Mouse (Mus musculus) left cerebral cortex, adult 9 months (tissue): Measurements from ENCODE around the gene Fam71f2.
A peak's percentile ranks its signal among the peaks of the same experiment; 100 is the strongest.

Source experiments
- DNase-seq, 2 experiments: peaks; one replicate each; pipeline ENCODE4 v3.0.0; 2022; ENCODE audit warnings: low spot score in 2 of 2

The Fam71f2 gene

DNA sequence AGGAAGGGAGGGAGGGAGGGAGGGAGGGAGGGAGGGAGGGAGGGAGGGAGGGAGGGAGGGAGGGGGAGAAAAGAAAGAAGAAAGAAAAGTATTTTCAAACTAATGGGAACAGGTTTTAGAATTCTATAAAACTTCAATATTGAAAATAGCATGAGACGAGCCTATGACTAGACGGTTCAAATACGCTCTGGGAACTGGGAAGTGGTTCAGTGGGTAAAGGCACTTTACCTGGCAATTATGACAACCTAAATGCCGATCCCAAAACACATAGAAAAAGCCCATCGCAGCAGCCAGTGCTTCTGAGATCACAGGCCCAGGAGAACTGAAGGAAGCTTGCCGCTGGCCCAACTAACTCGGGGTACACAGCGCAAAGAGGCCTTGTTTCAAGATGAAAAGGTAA is at the start of gene Fam71f2:
Fam71f2 (plus strand) TSS at position 301 of the 400 bp plus-strand sequence.
- DNase-seq: no peak

DNA sequence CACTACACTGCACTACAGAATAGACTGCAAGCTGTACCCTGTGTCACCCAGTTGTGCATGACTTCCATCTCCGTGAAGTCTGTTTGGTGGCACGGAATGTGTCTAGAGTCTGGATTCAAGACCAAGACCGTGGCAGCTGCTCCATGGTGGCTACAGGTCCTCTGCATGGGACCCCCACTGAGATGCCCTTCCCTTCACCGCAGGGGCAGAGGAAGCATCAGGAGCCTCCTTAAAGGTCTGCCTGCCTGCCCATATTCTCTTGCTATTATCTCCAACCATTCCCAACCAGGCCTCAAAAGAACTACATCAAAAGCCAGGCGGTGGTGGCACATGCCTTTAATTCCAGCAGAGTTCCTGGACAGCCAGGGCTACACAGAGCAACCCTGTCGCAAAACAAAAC is 49.0 kb upstream of the Fam71f2 start:
- DNase-seq: no peak

DNA sequence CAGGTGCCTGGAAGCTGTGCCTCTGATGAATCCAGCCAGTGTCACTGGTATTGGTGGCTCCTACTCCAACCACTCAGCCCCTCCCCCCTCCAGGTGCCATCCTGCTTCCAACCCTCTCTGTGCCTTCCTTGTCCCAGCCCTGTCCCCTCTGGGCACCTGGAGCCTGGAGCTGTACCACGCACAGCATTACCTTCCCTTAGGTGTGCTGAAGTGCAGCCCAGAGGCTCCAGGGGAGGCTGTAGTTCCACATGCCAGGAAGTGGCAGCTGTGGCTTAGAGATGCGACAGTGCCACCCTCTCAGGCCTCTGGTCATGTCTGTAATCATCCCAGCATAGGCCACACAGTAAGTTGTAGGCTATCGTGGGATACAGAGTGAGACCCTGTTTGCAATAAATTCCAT is 47.6 kb upstream of the Fam71f2 start:
- DNase-seq: no peak

DNA sequence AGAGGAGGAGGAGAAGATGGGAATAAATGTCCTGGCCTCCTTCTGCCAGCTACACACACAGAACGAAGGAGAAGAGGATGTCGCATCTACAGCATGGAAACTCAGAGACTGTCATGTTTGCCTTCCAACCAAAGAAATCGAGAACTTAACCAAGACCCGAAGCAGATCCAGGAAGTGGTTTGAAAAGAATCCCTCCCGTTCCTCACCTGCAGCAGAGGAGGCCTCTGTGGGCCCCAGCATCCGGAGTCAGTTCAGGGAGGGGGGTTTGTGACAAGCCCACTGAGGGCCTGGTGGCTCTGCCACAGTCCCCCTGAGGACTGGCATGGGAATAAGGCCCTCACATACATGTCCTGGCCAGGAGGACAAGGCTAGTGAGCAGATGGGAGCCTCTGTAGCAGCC is 47.1 kb upstream of the Fam71f2 start:
- no peak for DNase-seq

DNA sequence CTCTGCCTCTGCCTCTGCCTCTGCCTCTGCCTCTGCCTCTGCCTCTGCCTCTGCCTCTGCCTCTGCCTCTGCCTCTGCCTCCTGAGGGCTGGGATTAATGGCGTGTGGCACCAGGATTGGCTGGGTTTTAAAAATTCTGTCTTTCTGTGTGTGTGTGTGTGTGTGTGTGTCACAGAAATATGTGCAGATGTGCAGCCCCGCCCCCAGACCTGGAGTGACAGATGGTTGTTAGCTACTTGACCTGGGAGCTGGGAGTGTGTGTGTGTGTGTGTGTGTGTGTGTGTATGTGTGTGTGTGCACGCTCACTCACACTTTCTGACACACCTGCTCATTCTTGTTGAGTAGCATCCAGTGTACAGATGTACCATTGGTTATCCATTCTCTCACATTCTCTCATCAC is 45.7 kb upstream of the Fam71f2 start:
- DNase-seq: no peak

DNA sequence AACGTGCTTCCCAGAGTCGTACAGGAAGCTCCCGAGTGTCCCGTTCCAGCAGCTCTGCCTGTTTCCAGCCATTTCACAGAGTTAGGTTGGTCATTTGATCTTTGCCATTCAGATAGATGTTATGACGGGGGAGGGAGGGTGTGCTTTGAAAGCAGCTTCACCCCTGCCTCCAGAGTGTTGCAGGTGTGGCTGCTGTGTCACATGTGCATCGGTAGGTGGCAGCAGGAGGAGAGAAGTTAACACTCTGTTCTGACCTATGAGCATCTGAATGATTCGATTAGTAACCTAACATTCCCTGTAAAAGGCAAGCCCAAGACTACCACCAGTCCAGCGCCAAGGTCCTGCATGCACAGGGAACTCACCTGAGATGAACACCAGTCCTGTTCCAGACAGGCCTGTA is 45.1 kb upstream of the Fam71f2 start:
- no peak for DNase-seq

DNA sequence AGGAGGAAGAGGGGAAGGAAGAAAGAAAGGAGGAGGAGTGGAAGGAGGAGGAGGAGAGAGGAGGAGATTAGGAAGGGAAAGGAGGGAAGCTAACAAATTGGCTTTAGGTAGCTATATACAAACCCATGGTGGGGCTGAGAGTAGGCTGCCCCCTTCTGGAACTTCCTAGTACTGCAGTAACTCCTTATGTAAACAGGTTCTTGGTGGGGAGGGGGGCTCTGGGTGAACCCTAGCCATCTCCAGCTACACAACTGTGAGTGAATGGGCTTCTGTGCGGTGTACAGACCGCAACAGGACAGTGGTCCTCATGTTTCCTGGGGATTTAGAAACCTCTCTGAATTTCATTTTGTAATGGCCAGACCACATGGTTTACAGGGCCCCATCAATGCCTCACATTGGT is 38.6 kb upstream of the Fam71f2 start:
- DNase-seq: peak in 1 of 2 experiments; percentile 50

DNA sequence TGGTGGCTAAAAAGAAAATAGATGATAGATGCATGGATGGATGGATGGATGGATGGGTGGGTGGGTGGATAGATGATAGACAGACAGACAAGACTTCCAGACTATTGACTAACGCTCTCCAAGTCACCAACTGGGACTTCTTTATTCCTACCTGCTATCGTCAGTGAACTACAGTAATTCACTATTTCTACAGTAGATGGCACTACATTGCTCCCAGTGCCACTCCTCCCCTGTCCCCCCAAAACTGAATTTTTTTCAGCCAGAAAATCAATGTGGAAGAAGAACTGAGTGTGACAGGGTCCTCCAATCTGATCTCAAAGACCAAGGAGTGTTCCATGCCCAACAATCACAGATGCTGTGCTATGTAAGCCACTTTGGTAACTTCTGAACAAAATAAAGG is 37.7 kb upstream of the Fam71f2 start:
- DNase-seq: no peak

DNA sequence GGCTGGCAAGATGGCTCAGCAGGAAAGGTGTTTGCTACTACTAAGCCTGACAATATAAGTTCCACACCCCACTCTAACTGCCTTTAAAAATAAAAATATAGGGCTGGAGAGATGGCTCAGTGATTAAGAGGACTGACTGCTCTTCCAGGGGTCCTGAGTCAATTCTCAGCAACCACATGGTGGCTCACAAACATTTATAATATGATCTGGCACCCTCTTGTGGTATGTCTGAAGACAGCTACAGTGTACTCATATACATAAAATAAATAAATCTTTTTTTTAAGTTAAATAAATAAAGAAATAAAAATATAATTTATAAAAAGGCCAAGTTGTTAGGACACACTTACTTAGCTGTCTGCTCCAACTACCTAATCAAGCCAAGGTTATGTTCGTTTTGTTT is 37.1 kb upstream of the Fam71f2 start:
- DNase-seq: no peak

DNA sequence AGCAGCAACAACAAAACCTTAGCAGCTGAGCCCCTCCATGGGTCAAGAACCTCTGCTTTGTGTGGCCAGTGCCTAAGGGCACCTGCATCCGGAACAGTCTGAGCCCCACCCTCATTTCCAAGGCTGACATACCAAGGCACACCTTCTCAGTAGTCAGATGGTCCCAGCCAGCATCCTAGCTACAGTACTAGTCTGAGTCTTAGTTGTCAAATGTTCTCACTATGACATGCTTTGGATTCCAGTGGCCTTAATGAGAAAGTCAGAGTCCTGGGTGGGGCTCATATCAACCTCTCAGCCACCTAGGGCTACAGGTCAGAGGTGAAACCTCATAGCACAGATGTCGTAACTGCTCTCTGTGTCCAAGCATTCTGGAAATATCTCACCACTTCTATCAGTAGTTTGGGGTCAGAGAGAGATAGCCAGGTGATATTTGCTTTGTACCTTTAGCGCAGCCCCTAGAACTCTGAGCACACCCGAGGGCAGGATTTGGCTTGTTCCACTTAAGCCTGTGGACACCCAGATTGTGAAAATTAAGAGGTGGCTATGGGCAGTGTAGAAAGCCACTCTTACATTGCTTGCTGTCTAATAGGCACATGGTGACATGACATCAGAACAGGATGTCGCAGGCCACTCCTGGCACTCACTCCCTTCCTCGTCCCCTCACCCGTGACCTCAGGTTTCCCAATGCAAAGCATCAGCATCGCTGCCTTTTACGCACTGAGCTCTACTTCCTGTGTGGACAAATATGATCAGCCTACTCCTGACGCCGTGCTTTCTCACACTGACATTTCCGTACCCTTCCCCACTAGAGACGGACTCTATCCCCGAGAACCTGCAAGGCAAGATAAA is 33.9 kb upstream of the Fam71f2 start:
- no peak for DNase-seq

DNA sequence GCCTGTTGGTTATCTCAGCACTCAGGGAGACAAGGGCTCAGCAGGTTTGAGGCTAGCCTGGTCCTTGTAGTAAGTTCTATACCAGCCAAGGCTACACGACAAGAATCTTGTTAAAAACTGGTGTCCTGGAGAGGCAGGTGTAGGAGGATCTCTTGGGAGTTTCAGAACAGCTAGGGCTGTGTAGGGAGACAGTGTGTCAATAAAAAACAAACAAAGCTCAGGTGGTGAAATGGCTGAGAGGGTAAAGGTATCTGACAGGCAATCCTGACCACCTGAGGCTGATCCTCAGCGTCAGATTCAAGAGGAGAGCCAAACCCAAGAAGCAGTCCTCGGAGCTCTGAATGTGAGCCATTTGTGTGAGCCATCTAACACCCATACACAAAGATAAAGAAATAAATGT is 33.2 kb upstream of the Fam71f2 start:
- no peak for DNase-seq

DNA sequence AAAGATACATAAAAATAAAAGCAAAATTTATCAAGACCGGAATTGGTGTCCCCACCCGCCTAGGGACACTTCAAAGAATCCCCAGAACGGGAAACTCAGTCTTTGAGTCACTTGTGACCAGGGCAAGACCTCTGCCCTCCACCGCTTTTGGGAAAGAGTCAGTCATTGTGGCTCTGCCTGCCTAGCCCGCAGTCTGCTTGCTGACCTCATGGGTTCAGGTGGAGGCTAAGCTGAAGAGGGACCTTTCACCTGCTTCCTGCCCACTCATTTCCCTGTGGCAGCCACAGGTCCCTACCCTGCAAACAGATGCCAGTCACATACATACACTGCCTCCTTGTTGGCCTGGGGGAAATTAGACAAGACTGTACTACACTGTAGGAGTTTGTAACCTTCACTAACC is 32.8 kb upstream of the Fam71f2 start:
- DNase-seq: no peak

DNA sequence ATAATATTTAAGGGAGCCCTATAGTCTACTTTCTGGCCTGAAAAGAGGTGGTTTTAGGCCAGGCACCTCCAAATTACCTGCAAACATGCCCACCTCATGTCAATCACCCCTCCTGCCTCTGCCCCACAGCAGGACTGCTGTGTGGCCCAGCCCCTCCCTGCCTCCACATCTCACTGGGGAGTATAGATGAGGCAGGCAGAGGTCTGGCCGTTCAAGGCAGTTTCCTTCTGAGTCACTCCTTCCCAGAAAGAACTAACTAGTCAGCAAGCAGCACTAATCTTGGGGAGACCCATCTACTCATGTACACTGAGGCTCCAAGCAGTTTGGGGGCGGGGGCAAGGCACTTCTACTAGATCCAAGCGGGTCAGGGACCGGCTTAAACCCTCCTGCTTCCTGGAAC is 32.3 kb upstream of the Fam71f2 start:
- no peak for DNase-seq

DNA sequence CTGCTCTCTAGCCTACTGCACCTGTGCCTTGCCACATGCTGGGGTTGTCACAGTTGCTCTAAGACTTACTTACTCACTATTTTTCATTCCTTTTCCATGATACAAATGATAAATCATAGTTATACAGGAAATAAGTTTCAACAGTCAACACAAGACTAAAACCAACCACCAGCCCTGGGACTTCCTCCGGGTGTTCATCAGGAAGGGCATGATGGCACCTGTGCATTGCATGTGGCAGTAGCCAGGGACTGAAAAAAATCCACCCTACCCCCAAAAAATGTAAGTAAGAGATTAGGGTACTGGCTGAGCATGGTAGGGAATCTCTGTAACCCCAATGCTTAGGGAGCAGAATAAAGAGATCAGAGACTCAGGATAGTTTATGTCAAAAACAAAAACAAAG is 20.0 kb upstream of the Fam71f2 start:
- DNase-seq: no peak

DNA sequence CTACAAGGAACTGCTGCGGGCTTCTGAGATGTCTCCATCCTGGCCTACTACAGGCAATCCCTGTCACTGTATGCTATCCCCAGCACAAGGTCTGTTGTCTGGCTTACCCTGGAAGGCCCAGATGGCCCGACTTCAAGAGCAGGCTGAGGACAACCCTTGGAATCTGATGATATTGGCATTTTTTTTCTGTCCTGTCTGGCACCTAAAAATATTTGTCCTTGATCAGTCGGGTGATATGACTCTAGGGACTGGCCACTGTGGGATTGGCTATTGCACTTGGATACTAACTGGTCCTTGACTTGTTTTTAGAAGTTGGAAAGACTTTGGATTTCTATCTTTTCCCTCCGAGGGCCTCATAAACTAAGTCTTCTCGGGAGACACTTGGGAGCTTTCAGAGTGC is 17.6 kb upstream of the Fam71f2 start:
- no peak for DNase-seq

DNA sequence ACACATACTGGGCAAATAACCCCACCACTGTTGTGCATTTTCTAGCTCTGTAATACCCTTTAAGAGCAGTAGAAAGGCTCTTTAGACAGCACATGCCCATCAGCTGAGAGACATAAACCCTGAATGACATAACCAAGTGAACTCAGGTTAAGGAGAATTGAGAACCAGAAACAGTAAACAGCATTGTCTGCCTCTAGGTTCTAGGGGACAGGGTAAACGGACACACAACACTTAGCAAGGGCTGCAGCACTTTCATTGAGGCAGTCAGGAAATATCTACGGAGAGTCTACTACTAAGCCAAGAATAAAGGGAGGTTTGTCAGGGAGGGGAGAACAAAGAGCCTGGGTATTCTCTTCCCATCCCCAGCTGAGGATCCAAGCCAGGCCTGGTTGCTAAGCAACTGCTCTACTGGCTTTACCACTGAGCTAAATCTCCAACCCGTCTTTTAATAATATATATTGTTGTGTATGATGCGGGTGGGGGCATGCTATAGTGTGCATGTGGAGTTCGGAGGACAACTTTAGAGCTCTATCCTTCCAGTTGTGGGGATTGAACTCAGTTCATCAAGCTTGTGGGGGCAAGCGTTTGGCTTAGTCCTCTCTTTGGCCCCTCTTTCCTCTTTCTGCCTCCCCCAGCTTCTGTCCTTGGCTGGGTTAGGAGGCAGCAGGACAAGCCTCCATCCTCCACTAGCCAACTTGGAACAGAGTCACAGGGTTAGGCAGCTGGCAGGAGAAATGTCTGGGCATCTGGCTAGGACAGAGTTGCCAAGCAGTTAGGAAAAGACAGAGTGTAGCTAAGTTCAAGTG is 15.5 kb upstream of the Fam71f2 start:
- peak in 1 of 2 experiments; percentile 38 for DNase-seq

DNA sequence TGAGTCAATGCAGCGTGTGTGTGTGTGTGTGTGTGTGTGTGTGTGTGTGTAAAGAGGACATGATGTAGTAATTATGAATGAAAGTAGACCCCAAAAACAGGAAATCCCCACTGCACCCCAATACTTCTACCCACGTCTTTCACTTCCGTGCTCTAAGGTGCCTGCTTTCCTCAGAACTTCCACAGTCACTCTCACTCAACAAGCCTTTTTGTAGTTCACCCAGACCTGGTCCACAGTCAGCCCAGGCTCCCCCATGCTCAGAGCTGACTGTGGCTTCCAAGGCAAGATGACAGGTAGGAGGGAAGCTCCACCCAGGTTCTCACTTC is 15.0 kb upstream of the Fam71f2 start:
- no peak for DNase-seq

DNA sequence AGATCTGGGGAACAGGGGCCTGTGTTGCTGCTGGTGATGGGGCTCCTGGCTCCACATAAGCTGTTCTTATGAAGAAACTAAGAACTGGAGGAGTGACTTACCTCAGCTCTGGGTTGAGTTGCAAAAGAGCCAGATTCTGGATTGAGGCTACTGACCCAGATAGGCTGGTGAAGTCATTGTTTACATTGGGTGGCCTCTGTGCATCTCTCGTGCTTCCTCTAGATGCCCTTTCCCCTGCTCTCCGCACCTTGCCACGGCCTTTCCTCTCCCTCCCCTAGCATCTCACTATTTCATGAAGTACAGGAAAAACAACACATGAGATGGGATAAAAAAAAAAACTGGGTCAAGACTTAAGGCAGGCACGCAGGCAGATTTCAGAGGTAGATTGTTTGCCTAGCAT is 12.5 kb upstream of the Fam71f2 start:
- no peak for DNase-seq

DNA sequence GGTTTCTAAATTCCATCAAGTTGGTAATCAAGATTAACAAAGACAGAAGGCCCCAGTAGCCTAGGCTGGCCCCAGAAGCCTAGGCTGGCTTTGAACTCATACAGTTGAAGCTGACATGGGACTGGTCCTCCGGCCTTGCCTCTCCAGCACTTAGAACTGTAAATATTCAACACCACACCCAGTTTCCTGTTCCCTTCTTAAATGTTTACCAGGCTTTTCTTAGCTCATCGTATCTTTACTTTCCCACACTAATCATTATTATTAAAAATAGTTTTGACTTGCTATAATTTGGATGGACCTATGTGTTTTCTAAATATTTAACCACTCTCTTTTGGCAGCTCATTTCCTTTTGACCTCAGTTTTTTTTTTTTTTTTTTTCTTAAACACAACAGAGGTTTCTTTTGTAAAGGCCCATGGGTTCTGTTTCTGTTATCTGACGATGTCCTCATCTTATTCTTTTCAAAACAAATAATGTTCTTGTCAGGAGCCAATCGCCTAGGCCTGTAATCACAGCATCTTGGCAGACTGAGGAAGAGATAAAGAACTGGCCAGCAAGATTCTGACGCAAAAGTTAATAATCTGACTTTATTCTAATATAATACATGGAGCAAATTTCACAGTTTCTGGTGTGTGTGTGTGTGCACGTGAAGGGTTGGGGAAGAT is 10.3 kb upstream of the Fam71f2 start:
- no peak for DNase-seq

DNA sequence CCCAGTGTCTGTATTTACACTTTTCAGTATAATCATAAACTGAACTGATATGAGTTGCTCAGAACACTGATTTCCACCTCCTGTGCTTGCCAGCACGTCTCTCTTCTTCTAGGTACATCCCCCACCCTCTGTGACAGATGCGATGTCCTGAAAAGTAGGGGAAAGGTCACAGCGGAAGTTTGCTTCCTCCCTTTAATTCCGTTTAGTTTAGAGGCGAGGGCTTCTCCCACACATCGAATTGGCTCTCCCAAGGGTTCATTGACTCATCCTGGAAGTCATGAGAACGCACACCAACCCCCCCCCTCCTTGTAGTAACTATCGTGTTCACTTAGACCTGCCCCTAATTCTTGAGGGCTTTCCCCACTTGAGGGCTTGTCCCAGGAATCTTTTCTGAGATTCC is 8.4 kb upstream of the Fam71f2 start:
- DNase-seq: no peak

DNA sequence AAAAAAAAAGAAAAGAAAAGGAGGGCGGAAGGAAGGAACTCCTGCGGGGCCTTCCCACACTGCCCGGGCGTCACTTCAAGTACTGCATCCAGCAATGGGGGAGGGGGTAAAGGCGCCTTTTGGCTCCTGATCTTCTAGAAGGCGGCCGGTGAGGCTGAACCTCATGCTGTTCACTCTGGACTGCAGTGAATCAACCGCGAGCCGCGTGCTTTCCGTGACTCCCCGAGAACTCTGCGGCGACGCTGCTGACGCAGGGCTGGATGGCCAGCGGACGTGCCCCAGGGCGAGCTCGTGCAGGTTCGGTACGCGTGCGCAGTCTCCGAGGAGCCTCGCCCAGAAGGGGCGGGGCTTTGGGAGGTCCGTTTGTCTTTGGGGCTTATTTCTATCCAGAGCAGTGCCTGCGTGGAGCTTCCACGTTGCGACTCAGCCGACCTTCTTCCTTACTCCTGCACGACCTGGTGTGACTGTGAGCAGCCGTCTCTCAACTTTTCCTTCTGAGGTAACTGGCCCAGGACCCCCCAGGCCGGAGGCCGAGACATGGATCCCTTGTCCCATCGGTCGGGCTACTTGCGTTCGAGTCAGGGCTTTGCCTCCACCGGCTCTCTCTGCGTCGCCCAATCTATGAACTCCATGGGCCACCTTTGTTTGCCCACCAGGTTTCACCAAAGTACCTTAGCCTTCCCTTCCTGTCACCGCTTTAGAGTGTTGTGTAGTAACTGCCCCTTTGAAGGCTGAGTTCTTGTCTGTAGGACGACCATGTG is 6.9 kb upstream of the Fam71f2 start, which contains the start of gene Hilpda:
Hilpda (plus strand) TSS at position 177 of the 761 bp plus-strand sequence.
- peak; percentile 65 to 91 for DNase-seq

DNA sequence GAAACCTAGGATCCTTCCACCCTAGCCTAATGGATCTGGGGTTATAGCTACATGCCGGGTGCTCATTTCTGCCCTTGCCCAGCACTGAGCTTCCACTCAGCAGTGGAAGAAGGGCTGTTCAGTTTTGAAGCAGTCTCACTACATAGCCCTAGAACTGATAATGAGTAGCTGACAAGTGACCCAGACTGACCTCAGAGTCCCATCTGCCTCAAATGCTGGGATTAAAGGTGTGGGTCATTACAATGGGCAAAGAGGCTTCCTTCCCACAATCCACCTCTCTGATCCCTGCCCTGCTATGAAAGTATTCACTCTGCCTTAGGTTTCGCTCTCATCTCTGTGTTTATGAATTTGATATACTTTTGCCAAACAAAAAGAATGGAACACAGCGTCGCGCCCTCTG is 2.6 kb upstream of the Fam71f2 start:
- DNase-seq: no peak
